Mouse (Mus musculus) ES-Bruce4 (cell line): ENCODE data around the gene Pgam5.

Experiments used
- CTCF ChIP-seq: IDR thresholded peaks from one replicate; pipeline ENCODE4 v1.8.1; 2011; ENCODE audit warnings: low read depth, low read length
- EP300 ChIP-seq: IDR thresholded peaks from 2 replicates; pipeline ENCODE4 v1.6.1; 2011; ENCODE audit warnings: low read depth, low read length; ENCODE audit not compliant: insufficient read depth

DNA sequence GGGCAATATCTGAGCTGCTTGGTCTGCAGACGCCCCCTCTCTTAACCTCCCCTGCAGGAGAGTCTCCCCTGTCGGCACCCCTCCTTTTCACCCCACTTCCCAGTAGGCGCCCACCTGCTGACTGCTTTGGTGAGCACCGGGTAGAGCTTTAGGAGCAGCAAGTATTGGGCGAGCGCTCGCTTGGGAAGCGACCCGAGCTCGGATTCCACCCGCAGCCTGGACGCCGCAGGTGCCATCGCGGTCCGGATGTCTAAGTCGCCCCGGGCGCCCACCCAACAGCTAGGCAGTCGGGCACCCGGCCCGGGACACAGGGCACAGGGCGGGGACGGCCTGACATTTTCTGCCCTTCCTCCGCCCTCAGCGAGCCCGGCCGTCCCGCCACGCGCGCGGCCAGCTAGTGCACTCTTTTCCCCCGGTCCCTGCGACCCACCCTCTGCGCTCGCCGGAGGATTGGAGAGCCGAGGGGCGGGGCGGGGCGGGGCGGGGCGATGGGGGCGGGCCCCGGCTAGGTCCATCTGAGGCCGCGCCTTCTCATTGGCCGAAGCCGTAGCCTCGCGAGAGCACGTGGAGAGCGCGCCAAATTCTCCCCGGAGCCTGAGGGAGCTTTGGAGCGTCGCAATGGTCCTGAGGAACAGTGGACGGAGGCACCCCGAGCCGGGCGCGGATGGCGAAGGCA lies 16.2 kb upstream of the Pgam5 start, which contains the start of the genes Pxmp2 and Pole:
- no peak for TF ChIP-seq EP300
- TF ChIP-seq CTCF = no peak
